8 mouse cellular contexts compared by ENCODE assay signal in the genomic region with DNA sequence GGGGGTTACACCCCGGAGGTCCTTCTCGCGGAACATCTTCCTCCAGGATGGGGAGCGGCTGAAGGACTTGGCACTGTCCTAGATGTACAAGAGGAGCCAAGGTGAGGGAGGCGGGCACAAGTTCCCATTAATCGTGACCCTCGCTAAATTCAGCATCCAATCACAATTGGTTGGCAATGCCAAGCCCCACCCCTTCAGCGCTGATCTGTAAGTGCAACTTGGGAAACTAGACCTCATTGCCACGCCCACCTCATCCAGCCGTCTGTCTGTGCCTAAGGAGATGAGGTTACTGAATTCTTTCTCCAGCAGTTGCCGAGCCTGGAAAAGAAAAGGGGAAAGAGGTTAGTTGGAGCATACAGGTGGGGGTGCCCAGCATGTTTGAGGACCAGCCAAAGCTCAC. TPM values are rescaled to one million over a fixed set of nuclear protein-coding genes. Genes with fewer than 3 reads are reported as not detected.
DNase-seq lines count a peak whose midpoint lies in the region; ATAC-seq lines count a peak whose summit lies in the region.

No protein-coding gene starts in this region.

- 2% methylated on average over 11 of the region's 11 CpGs for WGBS in heart, embryonic 14.5 days
- WGBS in stomach, embryonic 16.5 days = 1% methylated on average over 11 of the region's 11 CpGs

- peak; percentile 47 to 64 for DNase-seq in spleen, postnatal 4 days (ENCODE audit: low spot score in 2 of 2)
- DNase-seq in spleen, adult 12 weeks (ENCODE audit: low spot score) = no peak
- peak; percentile 69 for DNase-seq in embryo, embryonic 11.5 days (ENCODE audit: low read depth, low spot score)
- DNase-seq in kidney, postnatal 10 days = peak; percentile 72
- DNase-seq in lung, postnatal 4 days = peak; percentile 71 to 77
- DNase-seq in layer of hippocampus, adult 8-10 months (ENCODE audit: low spot score in 2 of 2) = no peak

- H3K9ac ChIP-seq in heart, embryonic 14.5 days (ENCODE audit: low read length) = peak overlapping the region; percentile 78
- peak overlapping the region; percentile 70 for H3K9ac ChIP-seq in stomach, embryonic 16.5 days (ENCODE audit: low read length)

- no peaks in the 10 kb centered on the region for H3K9me3 ChIP-seq in heart, embryonic 14.5 days (ENCODE audit: control insufficient read depth, low read length)
- no peaks in the 10 kb centered on the region for H3K9me3 ChIP-seq in stomach, embryonic 16.5 days (replicated peaks; ENCODE audit: control insufficient read depth, low read length)

- ATAC-seq in heart, embryonic 14.5 days (ENCODE audit: insufficient number of reproducible peaks, insufficient read depth, low FRiP score, low read depth) = no peak
- no peak for ATAC-seq in stomach, embryonic 16.5 days (ENCODE audit: insufficient read depth, low FRiP score)

- peaks cover 3% of the 10 kb centered on the region; the same call in 1 of the 2 replicates for H3K27me3 ChIP-seq in heart, embryonic 14.5 days (ENCODE audit: control insufficient read depth, insufficient read depth, low read length)
- H3K27me3 ChIP-seq in stomach, embryonic 16.5 days (ENCODE audit: control insufficient read depth, insufficient read depth, low read length) = no peaks in the 10 kb centered on the region

- peak overlapping the region; percentile 92 for H3K4me2 ChIP-seq in heart, embryonic 14.5 days (ENCODE audit: low read length)
- H3K4me2 ChIP-seq in stomach, embryonic 16.5 days (ENCODE audit: low read depth, low read length) = peak overlapping the region; percentile 72

- H3K4me3 ChIP-seq in heart, embryonic 14.5 days (ENCODE audit: control insufficient read depth in 1 of 2, insufficient read depth in 1 of 2, low read depth in 1 of 2, low read length in 2 of 2) = peak overlapping the region; percentile 43 to 54
- H3K4me3 ChIP-seq in stomach, embryonic 16.5 days (replicated peaks; ENCODE audit: low read length) = peak overlapping the region; percentile 52

- H3K27ac ChIP-seq in heart, embryonic 14.5 days (replicated peaks in 1 of 2; ENCODE audit: control insufficient read depth in 1 of 2, insufficient read depth in 1 of 2, low read depth in 2 of 2, low read length in 2 of 2) = 0 out of 4 replicates have a peak overlapping the region, but pooled peaks of 1 of the 2 experiments have one; percentile 17
- H3K27ac ChIP-seq in stomach, embryonic 16.5 days (ENCODE audit: low read length) = peak overlapping the region; percentile 47; the same call in 1 of the 2 replicates

- peaks cover 38% of the 10 kb centered on the region in 2 experiments for H3K4me1 ChIP-seq in heart, embryonic 14.5 days (ENCODE audit: control insufficient read depth in 2 of 2, insufficient read depth in 2 of 2, low read length in 2 of 2)
- H3K4me1 ChIP-seq in stomach, embryonic 16.5 days (ENCODE audit: control insufficient read depth, insufficient read depth, low read length) = peaks cover 34% of the 10 kb centered on the region

- no peaks in the 10 kb centered on the region for H3K36me3 ChIP-seq in heart, embryonic 14.5 days (ENCODE audit: control insufficient read depth, insufficient read depth, low read length)
- H3K36me3 ChIP-seq in stomach, embryonic 16.5 days (ENCODE audit: control insufficient read depth, insufficient read depth, low read length) = no peaks in the 10 kb centered on the region

RNA-seq across cellular contexts. Expression of a gene that starts 5.6 kb away (rescaled TPM):
- polyA plus RNA-seq in heart, embryonic 14.5 days (2014; fragmentation: Nextera tagmentation; extraction: Ambion mirVana) = 24.1 and 28.3 TPM in 2 replicates
- 1.0 and 3.1 TPM in 2 replicates for polyA plus RNA-seq in stomach, embryonic 16.5 days (2015; fragmentation: Nextera tagmentation; extraction: Ambion mirVana)
- total RNA-seq in layer of hippocampus, adult 8-10 months (2022) = under 1 TPM in 2 of 4 experiments, not detected in 2; 0.21 to 0.39 TPM

RNA-seq across cellular contexts. Expression of a gene that starts 7.1 kb away (rescaled TPM):
- 11.1 and 12.4 TPM in 2 replicates for polyA plus RNA-seq in heart, embryonic 14.5 days (2014; fragmentation: Nextera tagmentation; extraction: Ambion mirVana)
- 30.1 and 32.2 TPM in 2 replicates for polyA plus RNA-seq in stomach, embryonic 16.5 days (2015; fragmentation: Nextera tagmentation; extraction: Ambion mirVana)
- total RNA-seq in layer of hippocampus, adult 8-10 months (2022) = 10 to 100 TPM; 16.0 to 25.6 (median 19.4) TPM

RNA-seq across cellular contexts. Expression of a gene that starts 26.1 kb away (rescaled TPM):
- 2.7 and 2.8 TPM in 2 replicates for polyA plus RNA-seq in heart, embryonic 14.5 days (2014; fragmentation: Nextera tagmentation; extraction: Ambion mirVana)
- polyA plus RNA-seq in stomach, embryonic 16.5 days (2015; fragmentation: Nextera tagmentation; extraction: Ambion mirVana) = 5.5 and 6.3 TPM in 2 replicates
- 100 to 1,000 TPM; 123 to 143 (median 133) TPM for total RNA-seq in layer of hippocampus, adult 8-10 months (2022)

RNA-seq across cellular contexts. Expression of a gene that starts 29.7 kb away (rescaled TPM):
- polyA plus RNA-seq in heart, embryonic 14.5 days (2014; fragmentation: Nextera tagmentation; extraction: Ambion mirVana) = 1.0 and 1.1 TPM in 2 replicates
- polyA plus RNA-seq in stomach, embryonic 16.5 days (2015; fragmentation: Nextera tagmentation; extraction: Ambion mirVana) = 4.6 and 5.5 TPM in 2 replicates
- 100 to 1,000 TPM; 131 to 156 (median 140) TPM for total RNA-seq in layer of hippocampus, adult 8-10 months (2022)

RNA-seq across cellular contexts. Expression of a gene that starts 54.9 kb away (rescaled TPM):
- polyA plus RNA-seq in heart, embryonic 14.5 days (2014; fragmentation: Nextera tagmentation; extraction: Ambion mirVana) = 64.1 and 65.2 TPM in 2 replicates
- 150 and 162 TPM in 2 replicates for polyA plus RNA-seq in stomach, embryonic 16.5 days (2015; fragmentation: Nextera tagmentation; extraction: Ambion mirVana)
- total RNA-seq in layer of hippocampus, adult 8-10 months (2022) = 100 to 1,000 TPM; 387 to 503 (median 439) TPM

Comparison
In these comparisons a context has a peak if more than half of its experiments do, and no peak if none do; other contexts are left out.
1. DNase-seq: peak in spleen, postnatal 4 days (2 of 2), embryo, embryonic 11.5 days (single experiment), kidney, postnatal 10 days (single experiment) and lung, postnatal 4 days (2 of 2); none in spleen, adult 12 weeks (single experiment) and layer of hippocampus, adult 8-10 months (0 of 2).